Comparison of ENCODE assay signal across 19 mouse cellular contexts in genomic region chr4:125526425-125526824, GRCm38 (mm10). TPM values are rescaled to one million over a fixed set of nuclear protein-coding genes. Genes with fewer than 3 reads are reported as not detected.
"Had no signal": no experiment of that assay in that cellular context is flagged by ENCODE, and none has a peak within 500 bp of the region (broad histone marks: within the 10 kb centered on the region; RNA-seq: fewer than 3 reads in every experiment).

No protein-coding gene starts in this region.

- H3K9me3 ChIP-seq: midbrain, embryonic 10.5 days; midbrain, embryonic 12.5 days; neural tube, embryonic 12.5 days had no signal

- H3K4me3 ChIP-seq: midbrain, embryonic 10.5 days; midbrain, embryonic 12.5 days; myocyte; neural tube, embryonic 12.5 days had no signal

- H3K4me2 ChIP-seq: lung, embryonic 14.5 days; midbrain, embryonic 12.5 days; neural tube, embryonic 12.5 days had no signal

- ATAC-seq: midbrain, embryonic 16.5 days had no signal

- H3K36me3 ChIP-seq: midbrain, embryonic 10.5 days; midbrain, embryonic 12.5 days; neural tube, embryonic 12.5 days had no signal

- H3K9ac ChIP-seq: lung, embryonic 14.5 days; midbrain, embryonic 12.5 days; neural tube, embryonic 12.5 days had no signal

- H3K4me1 ChIP-seq: midbrain, embryonic 10.5 days; midbrain, embryonic 12.5 days; neural tube, embryonic 12.5 days had no signal

- DNase-seq: lung, adult 18-20 months; lung, embryonic 14.5 days; lung, postnatal 10 days; lung, postnatal 4 days; midbrain, embryonic 14.5 days; right cerebral cortex, adult 18-20 months; right cerebral cortex, postnatal 25 days; right cerebral cortex, postnatal 4 days; spleen, adult 18-20 months; thymus, adult 18-20 months; thymus, postnatal 14 days; thymus, postnatal 36 days had no signal

- H3K27ac ChIP-seq: midbrain, embryonic 10.5 days; midbrain, embryonic 12.5 days; neural tube, embryonic 12.5 days had no signal

RNA-seq across cellular contexts. Expression of gene Grik3, which starts 35.9 kb away (rescaled TPM):
- polyA plus RNA-seq: liver, embryonic 16.5 days; lung, embryonic 14.5 days; lung, embryonic 16.5 days; myocyte had no signal
